Mouse (Mus musculus): ENCODE results near the gene Arid1b.
"Not testable (repeated sequence)": the region's sequence is repeated elsewhere in the genome, so short reads cannot be mapped to it uniquely, and the experiment has no call there.

The Arid1b gene

DNA sequence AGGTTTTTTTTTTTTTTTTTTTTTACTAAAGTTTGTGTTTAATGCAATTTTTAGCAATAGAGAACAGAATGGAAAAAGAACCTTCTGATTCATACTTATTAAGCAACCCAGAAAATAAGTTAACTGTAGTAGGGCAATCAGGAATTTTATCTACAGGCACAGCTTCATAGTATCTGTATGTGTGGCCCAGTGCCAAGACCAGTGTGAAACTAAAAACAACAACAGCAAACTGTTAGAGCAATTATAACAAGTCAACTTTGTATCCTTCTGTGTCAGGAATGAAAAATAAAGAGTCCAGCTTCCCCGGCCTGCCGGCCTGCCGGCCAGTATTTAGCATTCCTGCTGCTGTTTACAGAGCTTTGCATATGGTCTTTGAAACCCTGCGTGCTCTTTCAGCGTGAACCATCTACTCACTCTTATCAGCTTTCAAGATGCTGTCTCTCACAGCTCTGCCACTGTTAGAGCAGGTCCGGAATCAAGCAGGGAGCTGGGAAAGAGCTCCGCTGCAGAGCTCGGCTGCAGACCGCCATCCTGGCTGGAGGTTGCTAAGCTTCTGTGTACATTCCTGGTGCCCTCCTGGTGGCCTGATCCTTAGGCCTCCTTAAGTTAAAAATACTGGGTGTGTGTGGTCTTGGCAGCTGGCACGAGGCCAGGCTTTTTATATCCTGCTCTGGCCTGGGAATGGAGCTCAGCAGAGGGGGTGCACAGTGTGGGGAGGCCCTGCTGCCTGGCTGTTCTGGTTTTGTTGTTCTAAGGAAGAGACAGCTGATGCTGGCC, 64.0 kb downstream of the Arid1b start:
- no peak for DNase-seq (ENCODE audit: low spot score)

DNA sequence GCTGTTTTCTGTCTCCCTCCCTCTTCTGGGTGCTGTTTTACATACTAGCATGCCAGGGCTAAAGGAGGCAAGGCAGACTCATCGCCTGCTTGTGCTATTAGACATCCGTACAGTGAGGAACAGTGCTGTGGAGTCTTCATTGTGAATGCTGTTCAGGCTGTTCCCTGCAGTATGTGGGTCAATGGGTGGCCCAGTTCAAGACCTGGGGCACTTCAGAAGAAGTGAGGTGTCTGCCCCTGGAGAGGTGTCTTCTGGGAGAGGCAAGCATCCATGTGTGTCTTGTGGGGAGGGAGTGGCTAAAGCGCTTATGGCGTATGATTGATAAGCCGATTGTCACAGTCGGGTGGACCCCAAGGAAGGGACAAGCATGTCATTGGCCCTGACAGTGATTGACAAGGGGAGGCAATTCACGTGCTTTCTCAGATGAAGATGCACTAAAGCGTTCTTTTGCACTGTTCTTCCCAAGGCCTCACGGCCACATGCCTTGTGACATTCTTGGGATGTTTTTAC, 65.0 kb downstream of the Arid1b start:
- no peak for DNase-seq (ENCODE audit: low spot score)

DNA sequence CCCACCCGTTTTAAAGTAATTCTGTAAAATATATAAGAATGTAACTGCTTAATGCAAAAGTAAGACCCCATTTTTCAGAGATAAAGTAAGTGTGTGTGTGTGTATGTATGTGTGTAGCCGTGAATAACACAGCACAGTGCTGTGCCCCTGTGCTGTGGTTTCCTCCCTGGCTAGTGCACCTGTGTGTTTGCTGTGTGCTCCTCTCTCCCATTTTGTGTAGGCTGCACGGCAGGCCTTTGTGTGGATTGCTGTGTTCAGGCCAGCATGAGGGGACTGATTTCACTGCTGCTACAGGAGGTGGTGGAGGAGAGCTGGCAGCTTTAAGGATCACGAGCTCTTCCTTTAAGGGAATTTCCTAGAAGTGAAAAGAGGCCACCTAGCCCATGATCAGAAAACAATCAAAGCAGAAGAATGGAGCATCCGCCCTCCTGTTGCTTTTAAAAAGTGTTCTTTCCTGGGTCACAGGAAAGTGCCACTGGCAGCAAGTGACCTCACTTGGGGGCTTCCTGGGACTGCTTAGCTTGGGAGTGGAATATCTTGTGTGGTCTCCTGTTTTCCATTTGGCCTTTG, 66.5 kb downstream of the Arid1b start:
- DNase-seq (ENCODE audit: low spot score) = no peak

DNA sequence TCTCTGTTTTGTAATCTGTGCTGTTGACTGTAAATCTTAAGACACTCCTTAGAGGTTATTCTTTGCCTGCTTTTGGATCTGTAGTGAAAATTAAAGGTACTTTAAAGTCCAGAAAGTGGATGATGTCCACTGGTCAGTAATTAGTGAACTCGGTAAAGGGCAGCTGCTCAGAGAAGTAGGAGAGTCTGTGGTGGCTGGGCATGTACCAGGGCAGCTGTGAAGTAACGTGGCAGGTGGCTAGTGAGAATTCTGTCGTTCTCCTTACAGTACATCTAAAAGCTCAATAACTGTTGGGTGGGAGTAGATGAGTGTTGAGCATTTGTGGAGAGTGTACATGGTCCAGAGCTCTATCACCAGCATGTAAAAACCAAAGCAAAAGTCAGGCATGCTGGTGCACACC, 67.1 kb downstream of the Arid1b start:
- no peak for DNase-seq (ENCODE audit: low spot score)

DNA sequence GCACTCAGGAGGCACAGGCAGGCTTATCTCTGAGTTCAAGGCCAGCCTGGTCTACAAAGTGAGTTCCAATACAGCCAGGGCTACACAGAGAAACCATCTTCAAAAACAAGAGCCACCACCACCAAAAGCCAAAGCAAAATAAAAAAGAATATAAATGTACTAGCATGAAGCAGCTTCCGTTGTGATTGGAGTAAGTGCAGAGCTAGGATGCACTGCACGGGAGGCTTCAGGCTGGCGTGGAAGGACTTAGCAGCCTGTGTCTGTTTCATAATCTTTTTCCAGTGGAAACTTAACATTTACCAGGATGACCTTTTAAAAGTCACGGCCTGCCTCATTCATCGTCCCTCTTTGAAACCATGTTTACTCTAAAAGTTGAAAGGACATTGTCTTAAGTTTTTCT, 67.5 kb downstream of the Arid1b start:
- no peak for DNase-seq (ENCODE audit: low spot score)

DNA sequence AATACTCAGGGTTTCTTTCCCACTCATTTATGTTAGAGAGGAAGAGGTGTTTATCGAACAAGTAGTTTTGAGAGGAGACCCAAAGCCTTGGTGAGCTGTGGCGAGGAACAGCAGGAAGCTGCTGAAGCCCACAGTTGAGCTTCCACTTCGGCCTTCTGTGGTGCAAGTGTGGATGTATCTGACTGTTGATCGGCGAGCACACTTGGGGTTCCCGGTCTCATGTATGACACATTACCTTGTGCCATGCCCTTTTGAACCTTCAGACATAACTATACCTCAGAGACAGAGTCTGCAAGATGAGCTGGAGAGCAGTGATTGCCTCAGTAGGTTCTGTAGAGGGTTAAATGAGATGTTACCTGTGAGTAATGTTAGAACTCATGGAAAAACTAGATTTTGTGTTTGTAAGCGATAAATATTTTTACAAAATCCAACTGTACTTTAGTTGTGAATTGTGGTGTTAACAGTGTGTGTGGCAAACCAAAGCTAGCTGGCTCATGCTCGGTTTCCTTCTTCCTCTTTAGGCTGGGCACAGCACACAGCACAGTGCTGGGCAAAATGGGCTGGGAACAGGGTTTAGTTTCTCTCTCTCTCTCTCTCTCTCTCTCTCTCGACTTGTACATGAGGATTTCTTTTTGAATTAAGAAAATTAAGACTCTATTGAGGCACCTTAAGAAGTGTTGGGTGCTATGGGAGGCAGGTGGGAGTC, 69.5 kb downstream of the Arid1b start:
- DNase-seq (ENCODE audit: low spot score) = no peak

DNA sequence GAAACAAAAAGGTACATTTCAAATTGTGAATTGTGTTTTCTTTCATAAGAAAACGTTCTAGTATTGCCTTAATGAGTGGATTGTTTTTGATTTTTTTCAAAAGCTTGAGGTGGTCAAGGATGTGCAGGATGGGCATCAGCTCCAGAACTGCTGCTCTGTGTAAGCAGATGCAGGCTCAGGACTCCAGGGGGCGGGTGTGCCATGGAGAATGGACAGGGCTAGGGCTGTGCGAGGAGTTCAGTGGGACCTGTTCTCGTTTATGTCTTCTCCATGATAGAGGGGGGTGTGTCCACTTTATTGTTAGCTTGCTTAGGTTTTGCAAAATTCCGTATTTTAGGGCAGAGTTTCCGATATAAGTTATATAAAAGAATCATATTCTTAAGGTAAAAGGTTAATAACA, 70.6 kb downstream of the Arid1b start:
- DNase-seq (ENCODE audit: low spot score) = no peak

DNA sequence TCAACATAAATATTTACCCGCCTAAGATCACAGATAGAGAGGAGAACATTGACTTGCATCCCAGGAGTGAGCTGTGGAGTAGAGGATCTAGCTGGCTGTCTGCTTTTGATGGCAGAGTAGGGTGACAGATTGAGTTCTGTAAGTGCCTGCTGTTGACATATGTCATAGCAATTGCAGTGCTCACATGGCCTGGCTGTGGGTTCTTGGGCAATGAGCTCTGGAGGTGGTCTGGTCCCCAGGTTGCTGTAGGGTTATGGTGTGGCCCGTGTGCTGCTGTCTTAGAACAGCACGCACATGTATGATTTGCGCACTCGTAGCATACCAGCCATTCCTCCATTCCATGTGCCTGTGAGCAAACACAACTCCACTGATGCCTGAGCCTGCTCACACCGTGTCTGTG, 71.1 kb downstream of the Arid1b start:
- DNase-seq (ENCODE audit: low spot score) = no peak

DNA sequence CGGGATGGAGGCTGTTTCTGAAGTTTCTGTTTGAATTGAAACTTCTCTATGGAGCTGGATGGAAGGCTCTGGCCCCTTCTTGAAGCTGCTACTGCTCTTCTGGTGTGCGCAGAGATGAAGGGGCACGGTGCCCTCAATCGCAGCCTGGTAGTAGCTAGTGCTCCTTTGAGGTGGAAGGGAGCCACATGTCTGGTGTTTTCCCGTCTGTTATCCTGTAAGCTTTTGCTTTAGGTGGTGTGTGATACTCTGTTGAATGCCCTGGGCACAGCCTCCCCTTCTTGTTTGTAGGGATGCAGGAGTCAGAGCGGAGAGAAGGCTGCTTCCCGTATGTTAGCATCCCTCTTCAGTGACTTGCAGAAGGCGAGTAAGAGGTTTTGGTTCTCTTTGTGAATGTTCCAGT, 72.7 kb downstream of the Arid1b start:
- no peak for DNase-seq (ENCODE audit: low spot score)

DNA sequence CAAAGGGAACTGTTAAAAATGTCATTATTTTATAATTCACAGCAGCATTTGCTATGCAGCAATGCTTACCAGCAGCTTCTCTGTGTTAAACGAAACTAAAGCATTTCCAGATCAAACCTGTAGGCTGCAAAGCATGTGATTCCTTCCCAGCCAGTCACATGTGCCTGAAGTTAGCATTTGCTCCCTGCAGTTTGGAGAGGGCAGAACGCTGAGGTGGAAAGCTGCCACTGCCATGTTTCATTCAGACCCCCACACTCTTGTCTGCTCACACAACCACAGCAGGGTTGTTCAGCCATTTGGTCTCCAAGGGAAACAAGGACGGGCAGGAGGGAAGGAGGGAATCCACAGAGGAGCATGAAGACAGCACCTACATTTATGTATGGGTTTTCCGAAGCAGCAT, 73.1 kb downstream of the Arid1b start:
- DNase-seq (ENCODE audit: low spot score) = no peak

DNA sequence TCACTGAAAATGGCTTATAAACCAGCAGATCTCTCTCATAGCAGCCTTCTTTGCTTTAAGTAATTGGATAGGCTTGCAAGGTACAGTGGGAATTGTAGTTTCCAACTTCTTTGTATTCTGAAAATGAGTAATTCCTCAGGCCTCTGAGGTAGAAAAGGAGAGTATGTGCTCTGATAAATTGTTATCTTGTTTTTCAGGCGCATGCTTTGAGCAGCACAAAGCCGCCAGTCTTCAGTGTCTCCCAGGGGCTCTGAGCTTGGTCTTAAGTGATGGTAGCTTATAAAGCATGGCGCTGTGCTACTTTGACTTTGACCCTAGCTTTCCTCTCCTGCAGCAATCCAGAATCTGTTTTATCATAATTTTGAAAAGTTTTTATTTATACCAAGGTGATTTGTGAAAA, 76.3 kb downstream of the Arid1b start:
- no peak for DNase-seq (ENCODE audit: low spot score)

DNA sequence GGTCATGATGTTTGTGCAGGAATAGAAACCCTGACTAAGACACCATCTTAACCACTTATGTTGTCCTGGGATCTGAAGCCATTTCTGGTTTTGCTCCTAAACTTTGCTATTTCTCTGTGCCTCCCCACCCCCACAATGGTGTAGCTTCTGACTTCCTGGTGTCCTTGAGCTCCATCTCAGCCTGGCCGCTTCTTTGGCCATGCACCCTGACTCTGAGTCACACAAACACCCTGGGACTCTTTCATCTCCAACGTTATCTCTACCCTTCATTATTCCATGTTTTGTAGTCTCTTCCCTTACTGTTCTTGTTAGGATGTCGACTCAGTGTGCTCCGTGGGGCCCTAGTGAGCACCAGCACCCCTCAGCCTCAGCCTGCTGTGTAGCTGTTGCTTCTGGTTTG, 78.4 kb downstream of the Arid1b start:
- DNase-seq (ENCODE audit: low spot score) = no peak

DNA sequence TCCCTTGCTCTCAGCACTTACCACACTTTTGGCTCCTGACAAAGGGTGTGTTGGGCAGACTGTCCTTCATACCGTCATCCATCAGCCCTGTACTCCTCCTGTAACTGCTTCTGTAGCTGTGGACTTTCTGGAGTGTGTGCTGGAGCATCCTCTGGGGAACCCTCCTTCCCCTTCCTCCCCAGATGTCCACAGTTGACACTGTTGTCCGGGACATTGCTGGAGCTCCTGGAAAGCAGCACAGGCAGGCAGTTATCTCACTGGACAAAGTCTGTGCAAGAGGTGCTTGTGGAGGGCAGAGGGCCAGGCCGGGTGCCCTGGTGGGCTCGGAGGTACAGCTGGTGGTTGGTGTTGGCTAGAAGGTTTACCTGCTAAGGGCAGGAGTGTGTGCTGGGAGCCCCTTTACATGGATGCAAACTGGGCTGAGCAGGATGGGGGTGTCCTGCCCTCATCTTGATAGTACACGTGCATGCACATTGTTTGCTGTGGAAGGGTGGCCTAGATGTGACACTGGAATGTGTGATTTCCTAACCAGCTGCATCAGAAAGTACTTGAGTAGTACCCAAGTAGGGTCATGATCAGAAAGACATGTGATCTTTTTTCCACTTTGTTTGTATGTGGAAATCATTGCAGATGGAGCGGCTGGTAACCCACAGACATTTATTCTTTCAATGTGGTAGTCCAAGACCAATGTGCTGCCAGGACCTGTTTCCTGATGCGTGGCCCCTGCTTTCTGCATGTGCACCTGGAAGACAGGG, 80.8 kb downstream of the Arid1b start:
- DNase-seq (ENCODE audit: low spot score) = no peak

DNA sequence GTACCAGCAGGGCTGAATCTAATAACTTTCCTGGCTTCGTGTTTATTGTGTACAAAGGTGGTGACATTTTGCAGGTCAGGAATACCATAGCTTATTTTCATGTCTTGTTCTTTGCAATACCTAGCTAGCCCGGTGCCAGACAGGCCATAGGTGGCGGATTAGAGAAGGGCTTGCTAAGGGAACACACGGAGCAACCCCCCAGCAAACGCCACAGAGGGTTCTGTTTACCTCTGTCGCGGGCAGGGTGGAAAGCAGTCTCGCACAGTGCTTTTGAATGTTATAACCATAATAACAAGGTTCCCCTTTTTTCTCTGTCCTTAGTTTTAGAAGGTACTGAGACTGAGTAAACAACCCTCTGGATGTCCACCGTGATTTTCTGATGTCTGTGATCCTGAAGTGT, 83.9 kb downstream of the Arid1b start:
- no peak for DNase-seq (ENCODE audit: low spot score)

DNA sequence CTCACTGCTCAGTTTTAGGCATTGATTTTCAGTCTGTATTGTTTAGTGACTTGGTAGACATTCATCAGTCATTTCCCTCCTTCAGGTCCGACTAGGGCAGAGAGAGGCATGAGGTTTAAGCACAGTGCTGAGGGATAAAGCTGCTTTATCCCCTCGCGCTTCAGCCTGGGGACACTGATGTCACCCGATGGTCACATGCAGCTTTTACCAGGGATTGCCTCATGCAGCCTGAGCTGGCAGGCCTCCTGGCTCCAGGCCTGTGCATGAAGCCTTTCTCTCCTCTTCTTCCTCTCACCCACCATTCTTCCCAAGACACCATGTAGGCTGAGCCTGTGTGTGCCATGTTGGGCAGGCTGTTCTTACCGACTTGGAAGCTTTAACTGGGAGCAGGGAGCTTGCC, 84.4 kb downstream of the Arid1b start:
- DNase-seq (ENCODE audit: low spot score) = no peak

DNA sequence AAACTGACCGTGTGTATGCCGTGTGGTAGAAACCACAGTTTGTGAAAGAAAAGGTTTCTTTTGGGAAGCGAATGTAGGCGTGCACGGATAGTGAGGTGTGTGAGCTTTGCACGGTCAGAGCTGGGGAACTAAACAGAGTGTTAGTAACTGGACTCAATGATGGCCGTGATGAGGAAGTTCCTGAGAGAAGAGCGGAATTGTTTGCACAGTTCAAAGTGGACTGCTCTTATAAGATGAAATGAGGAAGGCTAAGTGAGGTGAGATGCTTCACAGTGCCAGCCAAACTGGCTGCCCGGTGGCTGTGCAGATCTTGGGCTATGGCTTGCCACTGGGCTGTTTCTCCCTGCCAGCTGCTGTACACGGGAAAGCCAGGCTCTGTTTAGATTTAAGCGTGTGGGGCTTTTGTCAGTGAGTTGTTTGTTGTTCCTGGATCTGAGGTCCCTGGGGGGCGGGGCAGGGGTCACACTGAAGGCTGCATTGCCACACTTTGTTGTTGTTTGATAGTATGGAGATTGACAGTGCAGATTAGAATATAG, 86.8 kb downstream of the Arid1b start:
- DNase-seq (ENCODE audit: low spot score) = no peak

DNA sequence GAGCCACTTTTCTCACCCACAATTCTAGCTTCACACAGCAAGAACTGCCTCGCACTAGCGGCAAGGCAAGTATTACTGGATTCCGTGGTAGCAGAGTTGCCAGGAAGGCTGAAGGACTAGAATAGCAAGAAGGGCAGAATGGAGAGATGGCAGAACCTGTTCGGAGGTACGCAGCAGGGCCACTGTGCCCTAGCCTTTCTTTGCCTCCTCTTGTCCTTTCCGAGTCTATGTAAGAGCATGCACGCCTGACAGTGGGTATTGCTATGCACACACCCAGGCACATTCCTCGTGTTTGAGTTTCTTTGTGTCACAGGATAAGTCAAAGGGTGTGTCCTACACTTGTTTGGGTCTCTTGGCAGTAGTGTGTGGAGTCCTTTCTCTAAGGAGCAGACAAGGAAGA, 88.1 kb downstream of the Arid1b start:
- DNase-seq (ENCODE audit: low spot score) = no peak

DNA sequence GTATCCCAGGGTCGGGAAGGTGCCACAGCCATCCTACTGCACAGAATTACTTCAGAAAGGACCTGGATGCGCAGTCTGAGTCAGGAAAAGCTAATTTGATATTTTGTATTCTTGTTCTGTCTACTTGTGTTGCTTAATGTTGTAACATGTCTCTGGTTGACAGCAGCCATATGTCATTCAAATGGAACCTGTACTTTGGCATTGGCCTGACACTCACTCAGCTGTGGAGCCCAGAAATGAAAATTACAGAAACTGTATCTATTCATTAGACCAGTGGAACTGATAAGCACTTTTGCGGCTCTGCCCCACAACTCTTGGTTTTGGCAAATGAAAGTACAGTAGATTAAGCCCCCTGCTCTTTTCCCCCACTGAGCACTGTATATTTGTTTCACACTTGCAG, 89.4 kb downstream of the Arid1b start:
- DNase-seq (ENCODE audit: low spot score) = no peak

DNA sequence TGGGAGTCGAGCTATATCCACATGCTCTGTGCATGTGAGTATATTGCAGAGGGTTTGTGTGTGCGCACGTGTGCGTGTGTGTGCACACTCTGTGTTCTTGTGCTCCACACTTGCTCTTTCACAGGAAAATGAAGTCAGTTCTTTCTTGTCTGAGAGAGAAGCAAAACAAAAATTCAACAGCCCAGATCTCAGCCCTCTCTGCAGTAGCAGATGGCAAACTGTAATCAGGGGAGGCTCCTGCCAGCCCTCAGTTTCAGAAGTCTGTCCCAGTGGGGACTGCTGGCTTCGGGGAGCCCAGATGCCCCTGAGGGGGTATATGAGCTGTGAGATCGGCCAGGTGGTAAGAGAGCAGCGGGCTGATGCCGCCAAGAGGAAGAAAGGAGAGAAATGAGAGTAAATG, 90.0 kb downstream of the Arid1b start:
- DNase-seq (ENCODE audit: low spot score) = no peak

DNA sequence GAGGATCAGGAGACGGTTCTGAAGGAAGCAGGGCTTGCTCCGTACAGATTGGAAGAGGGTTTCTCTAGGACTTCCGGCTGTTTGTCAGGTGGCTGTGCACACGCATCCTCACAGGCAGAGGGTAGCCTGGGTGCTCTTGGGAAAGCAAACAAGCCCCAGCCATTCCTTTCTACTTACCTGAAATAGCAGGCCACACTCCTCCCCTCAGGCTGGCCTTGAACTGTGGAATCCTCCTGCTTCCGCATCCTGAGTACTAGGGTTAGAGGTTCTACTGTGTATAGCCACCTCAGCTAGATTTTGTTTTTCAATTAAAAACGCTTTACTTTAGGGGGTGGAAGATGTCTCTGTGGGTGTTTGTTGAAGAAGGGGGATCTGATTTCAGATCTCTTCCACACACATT, 90.9 kb downstream of the Arid1b start:
- no peak for DNase-seq (ENCODE audit: low spot score)

DNA sequence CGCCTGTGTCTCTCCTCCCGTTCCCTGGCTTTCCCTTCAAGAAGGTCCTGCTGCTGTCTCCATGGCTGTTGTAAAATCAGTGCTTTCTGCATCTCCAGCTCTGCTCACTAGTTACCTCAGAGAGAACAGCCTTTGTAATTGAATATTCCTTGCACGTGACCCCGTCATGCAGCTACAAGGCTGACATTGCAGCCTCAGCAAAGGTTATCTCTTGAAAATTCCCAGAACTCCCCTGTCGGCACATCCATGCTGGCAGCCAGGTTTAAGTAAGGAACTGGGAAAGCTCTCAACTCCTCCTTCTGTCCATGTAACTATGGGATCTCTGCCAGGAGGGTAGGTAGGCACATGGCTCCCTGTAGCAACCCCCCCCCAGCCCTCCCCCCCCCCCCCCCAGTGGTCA, 91.8 kb downstream of the Arid1b start:
- DNase-seq (ENCODE audit: low spot score) = no peak

DNA sequence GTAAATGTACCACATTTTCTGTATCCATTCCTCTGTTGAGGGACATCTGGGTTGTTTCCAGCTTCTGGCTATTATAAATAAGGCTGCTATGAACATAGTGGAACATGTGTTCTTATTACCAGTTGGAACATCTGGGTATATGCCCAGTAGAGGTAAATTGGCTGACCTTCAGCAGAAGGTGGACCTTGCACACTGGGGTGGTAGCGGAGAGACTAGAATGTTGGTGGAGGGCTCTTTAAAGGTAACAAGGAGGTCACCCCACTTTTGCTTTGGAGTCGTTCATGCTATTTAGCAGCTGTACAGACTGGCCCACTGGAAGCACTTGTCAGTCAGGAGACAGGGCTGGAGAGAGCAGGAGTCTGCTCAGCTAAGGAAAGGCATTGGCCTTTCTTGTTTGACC, 94.1 kb downstream of the Arid1b start:
- DNase-seq (ENCODE audit: low spot score) = not testable (repeated sequence)
